Mouse (Mus musculus): ENCODE results near the gene Tbk1. TPM values are rescaled to one million over a fixed set of nuclear protein-coding genes. Genes with fewer than 3 reads are reported as not detected.
A peak's percentile ranks its signal among the peaks of the same experiment; 100 is the strongest.

Gene Tbk1
- polyA plus RNA-seq, 1 experiment from 2014 or later: 28.4 TPM

DNA sequence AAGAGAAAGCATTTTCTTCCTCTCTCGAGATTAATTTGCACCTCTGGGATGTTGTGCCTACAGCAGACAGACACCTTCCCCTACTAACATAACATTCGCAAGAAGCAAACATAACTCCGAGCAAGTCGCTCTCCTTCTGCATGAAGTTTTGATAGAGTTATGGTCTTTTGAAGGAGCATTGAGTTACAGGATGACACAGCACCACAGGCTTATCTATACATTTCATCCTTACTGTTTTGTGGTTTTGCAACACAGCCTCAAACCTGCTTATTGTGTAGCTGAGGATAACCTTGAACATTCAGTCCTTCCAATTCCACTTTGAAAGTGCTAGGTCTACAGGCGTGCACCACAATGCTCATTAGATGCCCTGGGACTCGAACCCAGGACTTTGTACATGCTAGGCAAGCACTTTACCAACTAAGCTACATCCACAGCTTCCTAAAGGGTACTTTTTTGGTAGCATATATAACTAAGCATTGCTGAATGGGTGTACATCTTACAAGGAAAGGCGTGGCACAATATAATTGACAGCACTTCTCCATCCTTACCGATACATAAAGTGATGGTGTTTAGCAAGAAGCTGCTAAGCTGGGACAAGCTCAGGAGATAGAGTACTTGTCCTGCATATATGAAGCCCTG, 56.1 kb downstream of the Tbk1 start:
- no peak for ATAC-seq (ENCODE audit: low FRiP score, low read depth)
- peaks cover 8% of the 10 kb centered on the region for H3K4me1 ChIP-seq (replicated peaks)
- WGBS: 89% methylated on average over 8 of the region's 8 CpGs

DNA sequence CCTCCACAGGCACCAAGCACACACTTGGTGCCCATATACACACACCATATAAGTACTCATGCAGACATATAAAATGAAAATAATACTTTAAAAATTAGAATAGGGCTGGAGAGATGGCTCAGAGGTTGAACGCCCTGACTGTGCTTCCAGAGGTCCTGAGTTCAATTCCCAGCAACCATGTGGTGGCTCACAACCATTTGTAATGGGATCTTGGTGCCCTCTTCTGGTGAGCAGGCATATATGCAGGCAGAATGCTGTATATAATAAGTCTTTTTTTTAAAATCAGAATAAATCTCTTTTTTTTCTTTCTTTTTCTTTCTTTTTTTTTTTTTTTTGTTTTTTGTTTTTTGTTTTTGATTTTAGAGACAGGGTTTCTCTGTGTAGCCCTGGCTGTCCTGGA, 57.3 kb downstream of the Tbk1 start:
- H3K4me1 ChIP-seq (replicated peaks): peaks cover 8% of the 10 kb centered on the region
- no peaks in the 10 kb centered on the region for H3K27me3 ChIP-seq
- WGBS: 91% methylated on average over 1 of the region's 1 CpGs
- H3K36me3 ChIP-seq: no peaks in the 10 kb centered on the region
- no peak for ATAC-seq (ENCODE audit: low FRiP score, low read depth)
- H3K4me3 ChIP-seq: no peak overlapping the region
- H3K9ac ChIP-seq: no peak overlapping the region
- no peaks in the 10 kb centered on the region for H3K9me3 ChIP-seq
- no peak overlapping the region for H3K27ac ChIP-seq (replicated peaks)
- no peak overlapping the region for H3K4me2 ChIP-seq

More for the DNA sequence above, 56.1 kb downstream of the Tbk1 start:
- H3K27me3 ChIP-seq: no peaks in the 10 kb centered on the region
- H3K36me3 ChIP-seq: no peaks in the 10 kb centered on the region
- no peak overlapping the region for H3K9ac ChIP-seq
- H3K4me3 ChIP-seq: no peak overlapping the region
- no peaks in the 10 kb centered on the region for H3K9me3 ChIP-seq
- H3K4me2 ChIP-seq: no peak overlapping the region
- no peak overlapping the region for H3K27ac ChIP-seq (replicated peaks)

DNA sequence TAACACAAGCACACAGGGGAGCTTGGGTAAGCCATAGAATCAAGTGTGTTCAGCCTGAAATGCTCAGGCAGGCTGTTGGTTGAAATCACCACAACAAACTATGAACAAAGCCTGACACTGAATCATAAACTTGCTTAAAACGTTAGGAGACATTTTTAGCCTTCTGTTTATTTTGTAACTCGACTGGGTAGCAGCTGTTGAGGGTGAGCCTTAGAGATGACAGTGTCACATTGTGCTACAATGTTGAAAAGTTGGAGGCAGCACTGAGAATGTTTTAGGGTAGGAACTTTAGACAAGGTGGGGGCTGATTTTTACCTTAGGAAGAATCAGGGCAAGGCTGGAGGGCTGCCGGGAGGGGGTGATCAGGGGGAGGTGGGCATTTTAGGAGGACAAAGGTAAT, 58.1 kb downstream of the Tbk1 start:
- no peak for ATAC-seq (ENCODE audit: low FRiP score, low read depth)
- Histone ChIP-seq H3K27ac (replicated peaks) (no peak overlapping the region), H3K9ac (no peak overlapping the region), H3K4me2 (no peak overlapping the region), H3K36me3 (no peaks in the 10 kb centered on the region), H3K9me3 (no peaks in the 10 kb centered on the region), H3K4me1 (replicated peaks) (peaks cover 7% of the 10 kb centered on the region), H3K4me3 (no peak overlapping the region), H3K27me3 (no peaks in the 10 kb centered on the region)
- 92% methylated on average over 3 of the region's 3 CpGs for WGBS

DNA sequence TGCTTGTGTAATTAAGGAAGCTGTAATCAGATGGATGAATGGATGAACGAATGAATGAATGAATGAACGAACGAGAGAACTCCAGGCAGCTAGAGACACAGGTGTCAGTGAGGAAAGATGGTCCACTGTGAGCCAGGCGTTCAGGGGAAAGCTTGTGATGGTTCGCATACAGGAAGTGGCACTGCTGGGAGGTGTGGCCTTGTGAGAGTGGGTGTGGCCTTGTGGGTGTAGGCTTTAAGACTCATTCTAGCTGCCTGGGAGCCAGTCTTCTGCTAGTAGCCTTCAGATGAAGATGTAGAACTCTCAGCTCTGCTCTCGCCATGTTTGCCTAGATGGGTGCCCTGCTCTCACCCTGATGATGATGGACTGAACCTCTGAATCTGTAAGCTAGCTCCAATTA, 59.5 kb downstream of the Tbk1 start:
- ATAC-seq (ENCODE audit: low FRiP score, low read depth): no peak
- Histone ChIP-seq H3K9ac (no peak overlapping the region), H3K4me1 (replicated peaks) (no peaks in the 10 kb centered on the region), H3K4me3 (no peak overlapping the region), H3K4me2 (no peak overlapping the region), H3K9me3 (no peaks in the 10 kb centered on the region), H3K36me3 (no peaks in the 10 kb centered on the region), H3K27ac (replicated peaks) (no peak overlapping the region), H3K27me3 (no peaks in the 10 kb centered on the region)
- 88% methylated on average over 6 of the region's 6 CpGs for WGBS

DNA sequence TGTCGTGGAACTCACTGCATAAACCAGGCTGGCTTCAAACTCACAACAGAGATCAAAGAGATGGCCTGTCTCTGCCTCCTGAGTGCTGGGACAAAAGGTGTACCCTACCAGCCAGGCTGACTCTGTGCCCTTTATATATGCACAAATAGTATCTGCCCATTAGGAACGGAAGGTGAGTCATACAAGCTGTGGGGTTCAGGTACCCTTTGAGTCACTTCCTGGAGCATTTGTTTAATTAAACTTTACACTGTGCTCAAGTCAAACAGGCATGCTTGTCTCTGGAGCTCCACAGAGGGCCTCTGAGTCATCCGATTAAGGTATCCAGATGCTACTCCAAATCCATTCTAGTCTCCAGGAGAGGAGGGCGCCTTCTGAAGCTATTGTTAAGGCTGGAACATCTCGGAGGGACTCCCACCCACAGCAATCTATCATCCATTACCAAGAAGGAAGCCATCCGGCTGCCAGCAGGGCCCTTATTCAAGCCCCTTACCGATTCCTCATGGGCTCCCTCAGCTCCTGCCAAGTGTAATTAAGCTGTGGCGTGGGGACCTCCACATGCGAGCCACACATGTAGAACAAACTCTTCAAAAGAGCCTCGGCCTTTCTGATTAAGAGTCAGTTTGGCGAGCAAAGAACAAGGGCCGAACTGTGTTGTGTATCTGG, 65.5 kb downstream of the Tbk1 start:
- WGBS: 18% methylated on average over 12 of the region's 12 CpGs
- peak; percentile 42; the same call in 1 of the 2 replicates for ATAC-seq (ENCODE audit: low FRiP score, low read depth)

DNA sequence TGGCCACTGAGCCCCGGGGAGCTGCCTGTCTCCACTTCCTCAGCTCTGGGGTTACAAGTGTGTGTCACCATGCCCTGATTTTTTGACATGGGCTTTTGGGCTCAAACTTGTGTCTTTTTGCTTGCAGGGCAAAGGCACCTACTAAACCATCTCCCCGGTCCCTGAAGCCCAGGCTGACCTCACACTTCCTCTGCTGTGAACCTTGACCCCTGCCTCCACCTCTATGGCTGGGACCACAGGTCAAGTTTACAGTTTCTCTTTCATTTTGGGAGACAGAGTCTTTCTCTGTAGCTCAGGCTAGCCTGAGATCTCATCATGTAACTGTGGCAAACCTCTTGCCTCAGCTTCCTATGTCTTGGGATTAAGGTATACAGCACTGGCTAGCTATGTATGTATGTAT, 66.9 kb downstream of the Tbk1 start:
- Histone ChIP-seq H3K27ac (replicated peaks) (no peak overlapping the region), H3K4me3 (no peak overlapping the region), H3K9me3 (no peaks in the 10 kb centered on the region), H3K27me3 (no peaks in the 10 kb centered on the region), H3K36me3 (no peaks in the 10 kb centered on the region), H3K9ac (no peak overlapping the region), H3K4me1 (replicated peaks) (0 out of 2 replicates have a peak, but pooled peaks cover 4% of the 10 kb centered on the region), H3K4me2 (no peak overlapping the region)
- WGBS: 68% methylated on average over 2 of the region's 2 CpGs
- ATAC-seq (ENCODE audit: low FRiP score, low read depth): no peak

More for the DNA sequence above, 65.5 kb downstream of the Tbk1 start:
- Histone ChIP-seq H3K27me3 (no peaks in the 10 kb centered on the region), H3K9ac (no peak overlapping the region), H3K9me3 (no peaks in the 10 kb centered on the region), H3K4me2 (no peak overlapping the region), H3K4me3 (no peak overlapping the region), H3K4me1 (replicated peaks) (0 out of 2 replicates have a peak, but pooled peaks cover 4% of the 10 kb centered on the region), H3K27ac (replicated peaks) (no peak overlapping the region), H3K36me3 (no peaks in the 10 kb centered on the region)

DNA sequence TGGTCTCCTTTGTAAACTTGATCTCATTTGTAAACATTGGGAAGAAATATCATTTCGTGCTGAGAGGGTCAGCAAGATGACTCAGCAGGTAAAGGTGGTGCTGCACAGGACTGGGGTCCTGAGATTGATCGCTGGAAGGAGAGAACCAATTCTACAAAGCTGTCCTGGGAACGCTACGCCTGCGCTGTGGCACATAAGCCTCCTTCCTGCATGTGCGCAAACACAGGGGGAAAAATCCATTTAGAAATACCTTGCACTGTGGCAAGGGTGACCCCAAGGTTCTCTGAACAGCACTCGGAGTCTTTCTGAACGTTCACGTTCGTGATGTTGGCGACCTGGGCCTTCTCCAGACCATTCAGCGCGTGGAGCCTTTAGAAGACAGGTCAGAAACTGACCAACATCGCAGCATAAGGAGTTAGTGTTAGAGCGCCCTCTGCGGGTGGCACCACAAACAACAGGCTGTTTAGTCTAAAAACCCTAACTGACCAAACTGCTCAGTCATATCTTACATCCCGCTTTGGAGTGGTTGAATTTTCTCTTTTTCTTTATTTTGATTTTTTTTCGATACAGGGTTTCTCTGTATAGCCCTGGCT, 70.5 kb downstream of the Tbk1 start:
- Histone ChIP-seq H3K4me2 (no peak overlapping the region), H3K36me3 (no peaks in the 10 kb centered on the region), H3K4me3 (no peak overlapping the region), H3K27me3 (no peaks in the 10 kb centered on the region), H3K9me3 (no peaks in the 10 kb centered on the region), H3K4me1 (replicated peaks) (0 out of 2 replicates have a peak, but pooled peaks cover 2% of the 10 kb centered on the region), H3K27ac (replicated peaks) (no peak overlapping the region), H3K9ac (no peak overlapping the region)
- peak; percentile 34 for ATAC-seq (ENCODE audit: low FRiP score, low read depth)
- 29% methylated on average over 18 of the region's 18 CpGs for WGBS

DNA sequence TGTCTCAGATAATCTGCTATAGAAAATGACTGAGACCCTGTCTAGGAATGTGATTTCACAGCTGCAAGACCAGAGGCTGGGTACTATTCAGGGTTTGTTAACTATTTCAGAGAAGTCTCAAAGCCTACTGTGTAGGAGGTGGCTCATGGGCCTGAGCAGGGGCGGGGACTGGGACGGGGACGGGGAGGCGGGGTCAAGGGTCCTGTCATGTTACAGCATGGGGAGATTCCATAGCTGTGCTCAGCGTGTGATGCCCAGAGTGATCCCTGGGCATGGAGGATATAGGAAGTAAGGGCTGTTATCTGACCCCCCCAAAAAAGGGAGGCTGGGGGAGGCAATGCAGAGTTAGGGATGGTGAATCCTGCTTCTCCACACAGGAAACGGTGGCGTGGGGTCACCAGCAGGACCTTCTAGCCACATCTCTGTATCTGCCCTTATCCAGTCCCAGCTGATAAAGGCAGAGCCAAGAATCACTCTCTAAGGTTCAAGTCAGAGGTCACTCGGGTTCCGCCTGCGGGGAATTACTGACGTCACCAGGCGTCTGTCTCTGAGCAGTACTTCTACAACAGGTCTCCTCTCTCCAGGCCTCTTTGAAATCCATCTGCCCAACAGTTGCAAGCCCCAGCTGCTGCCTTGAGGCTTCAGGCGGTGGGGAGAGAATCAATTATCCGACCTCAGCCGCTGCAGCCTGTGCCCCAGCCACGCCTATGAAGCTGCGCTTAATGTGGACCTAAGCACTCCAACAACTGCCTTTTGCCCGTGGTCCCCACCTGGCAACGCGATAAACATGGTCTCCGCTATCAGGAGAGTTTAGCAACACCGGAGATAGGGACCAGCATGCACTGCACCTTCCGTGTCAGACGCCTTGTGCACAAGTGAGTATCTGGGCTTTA, 76.6 kb downstream of the Tbk1 start:
- ATAC-seq (ENCODE audit: low FRiP score, low read depth): no peak
- WGBS: 27% methylated on average over 24 of the region's 24 CpGs
- H3K4me1 ChIP-seq (replicated peaks): peaks cover 28% of the 10 kb centered on the region
- no peaks in the 10 kb centered on the region for H3K9me3 ChIP-seq
- no peaks in the 10 kb centered on the region for H3K27me3 ChIP-seq
- peak overlapping the region; percentile 27 for H3K4me2 ChIP-seq
- no peak overlapping the region for H3K27ac ChIP-seq (replicated peaks)
- no peak overlapping the region for H3K4me3 ChIP-seq
- H3K36me3 ChIP-seq: no peaks in the 10 kb centered on the region
- no peak overlapping the region; the same call in 1 of the 2 replicates for H3K9ac ChIP-seq

DNA sequence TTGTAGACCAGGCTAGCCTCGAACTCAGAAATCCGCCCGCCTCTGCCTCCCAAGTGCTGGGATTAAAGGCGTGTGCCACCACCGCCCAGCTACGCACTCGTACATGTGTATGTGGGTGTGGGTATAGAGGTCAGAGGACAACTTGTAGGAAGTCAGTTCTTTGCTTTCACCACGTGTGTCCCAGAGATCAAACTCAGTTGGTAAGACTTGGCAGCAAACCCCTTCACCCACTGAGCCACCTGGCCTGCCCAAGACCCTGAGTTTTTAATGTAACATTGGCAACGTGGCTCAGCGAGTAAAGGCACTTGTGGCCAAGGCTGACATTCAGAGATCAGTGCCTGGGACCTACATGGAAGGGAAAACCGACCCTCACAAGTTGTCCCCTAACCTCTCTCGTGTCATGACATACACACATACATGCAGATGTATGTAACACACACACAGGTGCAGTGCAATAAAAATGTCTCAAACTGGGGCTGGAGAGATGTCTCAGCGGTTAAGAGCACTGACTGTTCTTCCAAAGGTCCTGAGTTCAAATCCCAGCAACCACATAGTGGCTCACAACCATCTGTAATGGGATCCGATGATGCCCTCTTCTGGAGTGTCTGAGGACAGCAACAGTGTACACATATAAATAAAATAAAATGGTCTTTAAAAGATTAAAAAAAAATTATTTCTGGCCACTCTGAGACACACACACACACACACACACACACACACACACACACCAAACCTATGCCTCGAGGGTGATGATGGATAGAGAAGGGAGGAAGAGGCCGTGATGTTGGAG, 78.6 kb downstream of the Tbk1 start:
- Histone ChIP-seq H3K9ac (no peak overlapping the region), H3K27me3 (no peaks in the 10 kb centered on the region), H3K9me3 (no peaks in the 10 kb centered on the region), H3K27ac (replicated peaks) (no peak overlapping the region), H3K4me1 (replicated peaks) (peaks cover 33% of the 10 kb centered on the region), H3K4me2 (no peak overlapping the region), H3K4me3 (no peak overlapping the region), H3K36me3 (no peaks in the 10 kb centered on the region)
- WGBS: 91% methylated on average over 16 of the region's 16 CpGs
- ATAC-seq (ENCODE audit: low FRiP score, low read depth): no peak

DNA sequence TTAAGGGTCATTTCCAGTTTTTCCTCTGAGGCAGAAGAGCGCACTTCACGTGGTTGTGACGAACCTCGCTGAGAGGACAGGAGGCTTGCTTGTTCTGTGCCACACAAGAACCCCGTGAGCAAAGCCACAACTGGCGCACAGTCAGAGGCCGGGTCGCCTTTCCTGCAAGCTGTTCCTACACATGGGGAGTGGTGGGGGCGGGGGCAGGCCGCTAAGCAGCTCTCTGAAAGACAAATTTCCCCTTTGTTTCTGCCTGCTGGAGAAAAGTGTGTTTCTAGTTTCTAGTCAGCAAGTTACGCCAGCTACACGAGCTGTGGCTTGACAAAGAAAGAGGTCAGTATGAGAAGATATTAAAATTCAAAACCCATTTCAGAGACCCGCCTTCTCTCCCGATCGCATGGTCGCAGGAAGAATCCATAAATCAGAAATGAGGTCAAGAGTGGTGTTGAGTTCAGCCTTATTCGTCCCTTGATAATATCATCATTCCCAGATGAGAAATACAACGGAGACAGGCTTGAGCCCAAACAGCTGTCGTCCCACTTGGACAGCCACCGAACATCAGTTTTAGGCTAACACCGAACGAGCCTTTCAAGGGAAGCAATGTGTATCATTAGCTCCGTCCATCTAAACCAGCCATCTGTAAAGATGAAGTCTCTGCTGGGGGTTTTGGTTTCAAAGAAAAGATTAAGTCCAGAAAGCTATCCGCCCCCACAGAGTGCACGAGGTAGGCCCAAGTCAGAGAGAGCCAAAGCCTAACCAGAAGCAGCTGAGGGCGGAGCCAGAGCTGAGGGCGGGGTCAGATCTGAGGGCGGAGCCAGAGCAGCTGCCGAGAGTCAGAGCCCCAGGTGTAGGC, 79.6 kb downstream of the Tbk1 start:
- H3K9ac ChIP-seq: no peak overlapping the region
- no peak overlapping the region for H3K4me3 ChIP-seq
- H3K27me3 ChIP-seq: no peaks in the 10 kb centered on the region
- no peak for ATAC-seq (ENCODE audit: low FRiP score, low read depth)
- 32% methylated on average over 29 of the region's 29 CpGs for WGBS
- no peaks in the 10 kb centered on the region for H3K9me3 ChIP-seq
- no peaks in the 10 kb centered on the region for H3K36me3 ChIP-seq
- no peak overlapping the region for H3K4me2 ChIP-seq
- peaks cover 33% of the 10 kb centered on the region for H3K4me1 ChIP-seq (replicated peaks)
- peak overlapping the region; percentile 54 for H3K27ac ChIP-seq (replicated peaks)

Measured in hindbrain, embryonic 15.5 days (tissue).